Mouse (Mus musculus): ENCODE data around the gene Lss. TPM values are rescaled to one million over a fixed set of nuclear protein-coding genes. Genes with fewer than 3 reads are reported as not detected.

The Lss gene
- 13.0 and 16.6 TPM in 2 replicates for polyA plus RNA-seq (2015; fragmentation: Nextera tagmentation; extraction: Ambion mirVana)

DNA sequence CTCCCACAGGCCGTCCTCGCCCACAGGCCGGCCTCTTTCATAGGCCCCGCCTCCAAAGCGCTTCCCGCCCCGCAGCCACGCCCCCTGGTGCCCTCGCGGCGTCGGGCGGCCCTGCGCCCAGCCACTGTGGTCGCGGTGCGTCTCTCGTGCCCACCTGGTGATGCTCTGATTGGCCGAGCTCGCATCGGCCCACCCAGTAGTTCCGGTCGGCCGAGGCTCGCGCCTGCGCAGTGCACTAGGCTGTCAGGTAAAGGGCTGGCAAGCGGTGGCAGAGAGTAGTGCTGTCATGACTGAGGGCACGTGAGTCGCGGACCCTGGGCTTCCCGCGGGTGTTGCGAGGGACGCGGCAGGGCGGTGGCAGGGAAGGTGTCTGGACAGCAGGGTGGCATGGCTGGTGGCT, at the start of gene Lss:
TSS of gene Lss (plus strand) at position 214 of the 400 bp plus-strand sequence.
- Histone ChIP-seq H3K9me3 (replicated peaks; ENCODE audit: low read length) (no peaks in the 10 kb centered on the region), H3K4me2 (ENCODE audit: low read length) (peak within 1 kb of the TSS; percentile 91), H3K9ac (ENCODE audit: low read depth, low read length) (peak within 1 kb of the TSS; percentile 66), H3K27ac (peak within 1 kb of the TSS; percentile 47; the same call in 1 of the 2 replicates), H3K36me3 (ENCODE audit: insufficient read depth, low read length) (0 out of 2 replicates have a peak, but pooled peaks cover 15% of the 10 kb centered on the region), H3K27me3 (ENCODE audit: insufficient read depth, low read length) (no peaks in the 10 kb centered on the region), H3K4me3 (replicated peaks; ENCODE audit: low read depth, low read length) (peak within 1 kb of the TSS; percentile 51), H3K4me1 (replicated peaks; ENCODE audit: insufficient read depth, low read length) (no peaks in the 10 kb centered on the region)
- peak; percentile 95 for DNase-seq (ENCODE audit: low spot score)
- WGBS: under 1% methylated on average over 36 of the region's 37 CpGs
- peak; percentile 67 for TF ChIP-seq CTCF (IDR thresholded peaks at IDR 0.05; ENCODE audit: low read depth)
- ATAC-seq (replicated peaks; ENCODE audit: low FRiP score, low read depth): peak; percentile 100

DNA sequence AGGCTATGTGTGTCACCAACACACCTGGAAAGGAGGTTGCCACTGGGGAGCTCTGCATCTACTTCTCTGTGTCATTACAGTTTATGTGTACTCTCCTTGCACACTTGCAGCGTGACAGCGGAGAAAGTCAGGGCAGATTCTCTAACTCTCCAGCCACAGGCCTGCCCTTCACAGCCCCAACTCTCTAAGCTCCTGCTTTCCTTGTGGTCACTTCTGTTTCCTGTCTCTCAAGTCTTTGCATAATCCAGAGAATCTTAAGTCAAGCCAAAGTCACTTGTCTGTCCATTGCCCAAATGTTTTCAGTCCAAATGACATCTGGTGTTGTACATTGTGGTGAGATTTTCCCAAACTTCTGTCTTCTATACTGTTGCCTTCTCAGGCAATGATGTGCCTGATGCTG, 45.1 kb upstream of the Lss start:
- WGBS: 95% methylated on average over 2 of the region's 2 CpGs
- no peak overlapping the region for H3K4me2 ChIP-seq (ENCODE audit: low read length)
- H3K9me3 ChIP-seq (replicated peaks; ENCODE audit: low read length): no peaks in the 10 kb centered on the region
- no peak overlapping the region for H3K4me3 ChIP-seq (replicated peaks; ENCODE audit: low read depth, low read length)
- no peaks in the 10 kb centered on the region for H3K27me3 ChIP-seq (ENCODE audit: insufficient read depth, low read length)
- H3K36me3 ChIP-seq (ENCODE audit: insufficient read depth, low read length): peaks cover 63% of the 10 kb centered on the region
- no peaks in the 10 kb centered on the region for H3K4me1 ChIP-seq (replicated peaks; ENCODE audit: insufficient read depth, low read length)
- TF ChIP-seq CTCF (IDR thresholded peaks at IDR 0.05; ENCODE audit: low read depth): no peak
- no peak for ATAC-seq (replicated peaks; ENCODE audit: low FRiP score, low read depth)
- no peak overlapping the region for H3K9ac ChIP-seq (ENCODE audit: low read depth, low read length)
- DNase-seq (ENCODE audit: low spot score): no peak
- no peak overlapping the region for H3K27ac ChIP-seq

DNA sequence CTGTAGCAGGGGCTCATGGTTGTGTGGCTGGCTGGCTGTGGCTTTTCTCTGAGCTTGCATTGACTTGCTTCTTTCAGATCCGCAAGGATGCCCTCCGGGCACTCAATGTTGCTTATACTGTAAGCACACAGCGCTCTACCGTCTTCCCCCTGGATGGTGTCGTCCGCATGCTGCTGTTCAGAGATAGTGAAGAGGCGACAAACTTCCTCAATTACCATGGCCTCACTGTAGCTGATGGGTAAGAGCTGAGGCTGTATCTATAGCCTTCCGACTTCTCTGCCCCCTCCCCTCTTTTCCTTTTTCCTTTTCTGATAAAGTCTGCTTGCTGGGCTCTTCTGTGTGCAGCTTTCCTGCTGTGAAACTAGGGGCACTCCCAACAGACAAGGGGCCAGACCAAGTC, 43.1 kb upstream of the Lss start:
- Histone ChIP-seq H3K4me2 (ENCODE audit: low read length) (no peak overlapping the region), H3K27me3 (ENCODE audit: insufficient read depth, low read length) (no peaks in the 10 kb centered on the region), H3K4me3 (replicated peaks; ENCODE audit: low read depth, low read length) (no peak overlapping the region), H3K9ac (ENCODE audit: low read depth, low read length) (no peak overlapping the region), H3K36me3 (ENCODE audit: insufficient read depth, low read length) (peaks cover 58% of the 10 kb centered on the region), H3K4me1 (replicated peaks; ENCODE audit: insufficient read depth, low read length) (no peaks in the 10 kb centered on the region), H3K9me3 (replicated peaks; ENCODE audit: low read length) (no peaks in the 10 kb centered on the region), H3K27ac (no peak overlapping the region)
- DNase-seq (ENCODE audit: low spot score) (no peak), ATAC-seq (replicated peaks; ENCODE audit: low FRiP score, low read depth) (no peak)
- 98% methylated on average over 8 of the region's 8 CpGs for WGBS
- no peak for TF ChIP-seq CTCF (IDR thresholded peaks at IDR 0.05; ENCODE audit: low read depth)

DNA sequence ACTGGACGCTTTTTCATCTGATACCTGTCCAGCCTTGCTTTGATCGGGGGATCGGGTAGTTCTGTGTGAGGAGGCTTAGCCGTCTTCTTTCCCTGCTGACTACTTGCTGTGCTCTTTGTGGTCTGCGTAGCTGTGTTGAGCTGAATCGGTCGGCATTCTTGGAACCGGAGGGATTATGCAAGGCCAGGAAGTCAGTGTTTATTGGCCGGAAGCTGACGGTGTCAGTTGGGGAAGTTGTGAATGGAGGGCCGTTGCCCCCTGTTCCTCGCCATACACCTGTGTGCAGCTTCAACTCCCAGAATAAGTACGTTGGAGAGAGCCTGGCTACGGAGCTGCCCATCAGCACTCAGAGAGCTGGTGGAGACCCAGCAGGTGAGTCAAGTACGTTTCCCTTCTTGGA, 42.2 kb upstream of the Lss start:
- ATAC-seq (replicated peaks; ENCODE audit: low FRiP score, low read depth): no peak

DNA sequence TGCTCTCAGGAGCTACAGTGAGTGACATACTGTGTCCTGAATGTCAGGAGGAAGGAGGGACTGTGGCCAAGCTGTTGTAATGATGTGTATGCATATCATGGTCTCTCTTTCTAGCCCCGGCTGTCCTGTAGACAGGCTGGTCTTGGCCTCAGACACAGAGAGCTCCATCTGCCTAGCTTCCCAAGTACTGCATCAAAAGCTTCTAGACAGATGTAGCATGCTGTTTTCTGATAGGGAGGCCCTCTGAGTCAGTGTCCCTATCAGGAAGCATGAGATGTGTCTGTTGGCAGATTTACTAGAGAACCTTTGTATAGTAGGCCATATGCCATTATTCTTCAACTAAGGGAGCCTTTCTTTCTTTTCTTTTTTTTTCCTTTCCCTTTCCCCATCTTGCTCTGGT, 37.9 kb upstream of the Lss start:
- Histone ChIP-seq H3K9ac (ENCODE audit: low read depth, low read length) (no peak overlapping the region), H3K27me3 (ENCODE audit: insufficient read depth, low read length) (no peaks in the 10 kb centered on the region), H3K27ac (no peak overlapping the region), H3K9me3 (replicated peaks; ENCODE audit: low read length) (no peaks in the 10 kb centered on the region), H3K4me3 (replicated peaks; ENCODE audit: low read depth, low read length) (no peak overlapping the region), H3K36me3 (ENCODE audit: insufficient read depth, low read length) (peaks cover 64% of the 10 kb centered on the region), H3K4me1 (replicated peaks; ENCODE audit: insufficient read depth, low read length) (no peaks in the 10 kb centered on the region), H3K4me2 (ENCODE audit: low read length) (no peak overlapping the region)
- 75% methylated on average over 1 of the region's 1 CpGs for WGBS
- ATAC-seq (replicated peaks; ENCODE audit: low FRiP score, low read depth) (no peak), DNase-seq (ENCODE audit: low spot score) (no peak)
- TF ChIP-seq CTCF (IDR thresholded peaks at IDR 0.05; ENCODE audit: low read depth): no peak

More for the DNA sequence above, 42.2 kb upstream of the Lss start:
- H3K4me1 ChIP-seq (replicated peaks; ENCODE audit: insufficient read depth, low read length): no peaks in the 10 kb centered on the region
- no peak overlapping the region for H3K4me3 ChIP-seq (replicated peaks; ENCODE audit: low read depth, low read length)
- no peaks in the 10 kb centered on the region for H3K9me3 ChIP-seq (replicated peaks; ENCODE audit: low read length)
- no peak overlapping the region for H3K4me2 ChIP-seq (ENCODE audit: low read length)
- H3K27ac ChIP-seq: no peak overlapping the region
- peaks cover 66% of the 10 kb centered on the region for H3K36me3 ChIP-seq (ENCODE audit: insufficient read depth, low read length)
- 95% methylated on average over 15 of the region's 15 CpGs for WGBS
- DNase-seq (ENCODE audit: low spot score): no peak
- no peak overlapping the region for H3K9ac ChIP-seq (ENCODE audit: low read depth, low read length)
- H3K27me3 ChIP-seq (ENCODE audit: insufficient read depth, low read length): no peaks in the 10 kb centered on the region
- TF ChIP-seq CTCF (IDR thresholded peaks at IDR 0.05; ENCODE audit: low read depth): no peak

DNA sequence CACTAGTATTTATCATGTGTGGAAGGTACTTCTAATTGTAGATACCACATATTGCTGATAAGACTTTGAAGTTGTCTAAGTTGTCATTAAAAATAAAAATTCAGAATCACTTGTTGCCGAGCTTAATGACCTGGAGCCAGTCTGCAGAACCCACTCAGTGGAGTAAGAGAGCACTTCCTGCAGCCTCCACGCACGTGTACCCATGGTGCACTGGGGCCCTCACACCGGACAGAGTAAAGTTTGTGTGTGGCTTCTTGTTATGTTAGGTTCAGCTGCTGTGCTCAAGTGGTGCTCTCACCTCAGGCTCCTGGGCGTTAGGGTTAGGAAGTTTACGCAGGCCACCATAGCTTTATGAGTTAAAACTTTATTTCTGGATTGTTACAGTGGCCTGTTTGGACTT, 35.9 kb upstream of the Lss start:
- Histone ChIP-seq H3K9ac (ENCODE audit: low read depth, low read length) (no peak overlapping the region), H3K9me3 (replicated peaks; ENCODE audit: low read length) (no peaks in the 10 kb centered on the region), H3K4me1 (replicated peaks; ENCODE audit: insufficient read depth, low read length) (no peaks in the 10 kb centered on the region), H3K4me2 (ENCODE audit: low read length) (no peak overlapping the region), H3K27ac (no peak overlapping the region), H3K4me3 (replicated peaks; ENCODE audit: low read depth, low read length) (no peak overlapping the region), H3K27me3 (ENCODE audit: insufficient read depth, low read length) (no peaks in the 10 kb centered on the region), H3K36me3 (ENCODE audit: insufficient read depth, low read length) (peaks cover 57% of the 10 kb centered on the region)
- no peak for TF ChIP-seq CTCF (IDR thresholded peaks at IDR 0.05; ENCODE audit: low read depth)
- ATAC-seq (replicated peaks; ENCODE audit: low FRiP score, low read depth) (no peak), DNase-seq (ENCODE audit: low spot score) (no peak)
- WGBS: 86% methylated on average over 6 of the region's 6 CpGs

DNA sequence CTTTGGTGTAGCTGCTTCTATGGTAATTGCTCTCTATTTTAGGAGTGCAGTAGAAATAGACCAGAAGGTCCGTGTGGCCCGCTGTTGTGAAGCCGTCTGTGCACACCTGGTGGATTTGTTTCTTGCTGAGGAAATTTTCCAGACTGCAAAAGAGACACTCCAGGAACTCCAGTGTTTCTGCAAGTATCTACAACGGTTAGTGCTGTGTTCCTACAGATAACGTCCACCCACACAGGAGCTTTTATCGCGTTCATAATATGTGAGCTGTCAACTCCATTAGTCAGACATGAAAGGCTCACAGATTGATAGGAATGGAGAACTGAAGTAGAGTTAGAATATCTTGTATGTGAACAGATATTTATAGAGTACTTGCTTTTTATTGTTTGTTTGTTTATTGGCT, 35.0 kb upstream of the Lss start:
- WGBS: 93% methylated on average over 7 of the region's 7 CpGs
- H3K36me3 ChIP-seq (ENCODE audit: insufficient read depth, low read length): peaks cover 55% of the 10 kb centered on the region
- H3K27me3 ChIP-seq (ENCODE audit: insufficient read depth, low read length): no peaks in the 10 kb centered on the region
- H3K9me3 ChIP-seq (replicated peaks; ENCODE audit: low read length): no peaks in the 10 kb centered on the region
- DNase-seq (ENCODE audit: low spot score) (no peak), ATAC-seq (replicated peaks; ENCODE audit: low FRiP score, low read depth) (no peak)
- no peaks in the 10 kb centered on the region for H3K4me1 ChIP-seq (replicated peaks; ENCODE audit: insufficient read depth, low read length)
- no peak overlapping the region for H3K27ac ChIP-seq
- no peak overlapping the region for H3K4me2 ChIP-seq (ENCODE audit: low read length)
- no peak for TF ChIP-seq CTCF (IDR thresholded peaks at IDR 0.05; ENCODE audit: low read depth)
- H3K9ac ChIP-seq (ENCODE audit: low read depth, low read length): no peak overlapping the region
- no peak overlapping the region for H3K4me3 ChIP-seq (replicated peaks; ENCODE audit: low read depth, low read length)

Measured in kidney, postnatal 0 days (tissue).